Mouse (Mus musculus) neural tube, embryonic 15.5 days (tissue): ENCODE data around the gene Tsnaxip1. TPM values are rescaled to one million over a fixed set of nuclear protein-coding genes. Genes with fewer than 3 reads are reported as not detected.
A peak's percentile ranks its signal among the peaks of the same experiment; 100 is the strongest.

Experiments used
- ATAC-seq: fragments of 200-750 bp; cut with Nextera tagmentation; 2 replicates; pipeline ENCODE4 v1.8.0; 2017; ENCODE audit warnings: mild to moderate bottlenecking, moderate TSS enrichment, moderate library complexity; ENCODE audit not compliant: low FRiP score
- H3K27ac ChIP-seq: fragments of 300-500 bp; sonication (generic); replicated peaks from 2 replicates; pipeline ENCODE4 v1.5.1; 2015; ENCODE audit warnings: mild to moderate bottlenecking, inconsistent platforms
- H3K27me3 ChIP-seq: fragments of 300-500 bp; sonication (generic); replicated peaks from 2 replicates; pipeline ENCODE4 v1.6.1; 2015; ENCODE audit warnings: inconsistent platforms
- H3K36me3 ChIP-seq: fragments of 300-500 bp; sonication (generic); 2 replicates; pipeline ENCODE4 v1.6.1; 2015; ENCODE audit warnings: inconsistent platforms
- H3K4me1 ChIP-seq: fragments of 300-500 bp; sonication (generic); 2 replicates; pipeline ENCODE4 v1.6.1; 2015; ENCODE audit warnings: inconsistent platforms
- H3K4me2 ChIP-seq: fragments of 300-500 bp; sonication (generic); 2 replicates; pipeline ENCODE4 v1.6.1; 2015; ENCODE audit warnings: inconsistent platforms, mild to moderate bottlenecking, moderate library complexity
- H3K4me3 ChIP-seq: fragments of 300-500 bp; sonication (generic); replicated peaks from 2 replicates; pipeline ENCODE4 v1.5.1; 2015; ENCODE audit warnings: mild to moderate bottlenecking, inconsistent platforms
- H3K9ac ChIP-seq: fragments of 300-500 bp; sonication (generic); replicated peaks from 2 replicates; pipeline ENCODE4 v1.6.1; 2015; ENCODE audit warnings: mild to moderate bottlenecking, inconsistent platforms
- H3K9me3 ChIP-seq: fragments of 300-500 bp; sonication (generic); replicated peaks from 2 replicates; pipeline ENCODE4 v1.6.1; 2016; ENCODE audit warnings: inconsistent platforms
- WGBS: fragments of 180-500 bp; shearing (Covaris S2); methylation state at CpG from one replicate; pipeline ENCODE4 v1.1.7; 2015; ENCODE audit warnings: mixed read lengths; 5-methylcytosine and 5-hydroxymethylcytosine counted together
- polyA plus RNA-seq: library from polyadenylated mRNA; unstranded; fragments of >200 nt; fragmentation: Nextera tagmentation; extraction: Ambion mirVana; gene quantifications from 2 replicates; pipeline ENCODE4 v1.2.1, GENCODE M21; 2015

Tsnaxip1 gene
- polyA plus RNA-seq, 1 experiment from 2014 or later = 0.47 TPM

DNA sequence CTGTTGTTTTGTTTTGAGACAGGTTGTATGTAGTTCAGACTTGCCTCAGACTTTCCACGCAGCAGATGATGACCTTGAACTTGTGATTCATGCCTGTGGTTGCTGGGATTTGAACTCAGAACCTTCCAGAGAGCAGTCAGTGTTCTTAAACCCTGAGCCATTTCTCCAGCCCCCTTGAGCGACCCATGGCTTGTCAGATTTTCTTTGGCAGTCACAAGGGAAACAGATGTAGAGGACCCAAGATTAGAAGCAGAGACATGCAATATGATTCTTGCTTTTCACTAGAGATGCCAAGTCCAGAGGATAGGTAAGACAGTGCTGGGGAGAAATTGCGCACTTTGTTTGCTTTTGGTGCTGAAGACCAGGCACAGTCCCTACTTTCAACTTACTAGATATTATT, 25.6 kb downstream of the Tsnaxip1 start, which contains the start of gene Cenpt:
Gene Cenpt (minus strand): TSS at position 101 of the 400 bp plus-strand sequence.
- Histone ChIP-seq H3K9me3 (no peaks in the 10 kb centered on the region), H3K4me1 (peaks cover 35% of the 10 kb centered on the region), H3K4me2 (peak within 1 kb of the TSS; percentile 75; the same call in 1 of the 2 replicates), H3K9ac (no peak within 1 kb of the TSS), H3K27ac (no peak within 1 kb of the TSS), H3K36me3 (peaks cover 12% of the 10 kb centered on the region), H3K27me3 (no peaks in the 10 kb centered on the region), H3K4me3 (peak within 1 kb of the TSS; percentile 74; the same call in 1 of the 2 replicates)
- ATAC-seq = no peak
- WGBS = 90% methylated on average over 3 of the region's 3 CpGs

DNA sequence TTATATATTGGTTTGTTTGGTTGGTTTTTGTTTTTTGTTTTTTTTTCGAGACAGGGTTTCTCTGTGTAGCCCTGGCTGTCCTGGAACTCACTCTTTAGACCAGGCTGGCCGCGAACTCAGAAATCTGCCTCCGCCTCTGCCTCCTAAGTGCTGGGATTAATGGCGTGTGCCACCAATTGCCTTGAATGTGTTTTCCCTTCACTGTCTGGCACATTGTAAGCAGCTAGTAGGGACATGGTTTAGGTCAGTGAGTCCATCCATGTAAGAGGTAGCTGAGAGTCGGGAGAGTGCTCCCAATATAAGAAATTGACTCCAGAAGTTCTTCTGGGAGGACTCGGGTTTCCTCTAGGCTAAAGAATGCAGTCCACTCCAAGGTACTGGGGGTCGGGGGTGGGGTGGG, 26.8 kb downstream of the Tsnaxip1 start:
- Histone ChIP-seq H3K4me3 (peak overlapping the region; percentile 86), H3K9ac (no peak overlapping the region; the same call in 1 of the 2 replicates), H3K9me3 (no peaks in the 10 kb centered on the region), H3K36me3 (peaks cover 4% of the 10 kb centered on the region; the same call in 1 of the 2 replicates), H3K4me1 (peaks cover 46% of the 10 kb centered on the region), H3K4me2 (peak overlapping the region; percentile 85), H3K27ac (peak overlapping the region; percentile 66), H3K27me3 (no peaks in the 10 kb centered on the region)
- WGBS = 29% methylated on average over 8 of the region's 8 CpGs
- ATAC-seq = peak; percentile 14

DNA sequence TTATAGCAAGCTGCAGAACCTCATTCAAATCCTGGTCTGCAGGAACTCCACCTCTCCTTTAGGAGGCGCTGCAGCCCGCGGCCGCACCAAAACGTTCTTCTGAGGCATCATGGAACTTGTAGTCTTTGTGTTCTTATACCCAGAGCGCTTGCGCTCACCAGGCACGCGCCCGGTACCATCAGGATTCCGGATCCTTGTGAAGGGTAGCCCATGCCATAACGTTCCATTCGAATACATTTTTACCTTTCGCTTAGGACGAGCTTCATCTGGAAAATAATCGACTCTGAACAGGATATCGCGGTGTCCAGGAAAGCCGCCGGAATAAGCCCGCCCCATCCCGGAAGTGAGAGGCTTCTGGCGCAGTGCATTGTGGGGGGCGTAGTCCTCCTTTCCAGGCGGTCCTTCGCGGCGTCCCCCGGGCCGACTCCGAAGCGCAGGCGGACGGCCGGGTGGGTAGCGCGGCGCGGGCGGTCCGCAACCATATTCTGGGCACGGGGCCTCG, 27.2 kb downstream of the Tsnaxip1 start, which contains the start of gene Thap11:
Gene Thap11 (plus strand): TSS at position 418 of the 502 bp plus-strand sequence.
- Histone ChIP-seq H3K27me3 (no peaks in the 10 kb centered on the region), H3K4me1 (peaks cover 50% of the 10 kb centered on the region), H3K9ac (peak within 1 kb of the TSS; percentile 63), H3K27ac (peak within 1 kb of the TSS; percentile 89), H3K9me3 (no peaks in the 10 kb centered on the region), H3K4me2 (peak within 1 kb of the TSS; percentile 85), H3K4me3 (peak within 1 kb of the TSS; percentile 86), H3K36me3 (peaks cover 4% of the 10 kb centered on the region; the same call in 1 of the 2 replicates)
- WGBS = under 1% methylated on average over 43 of the region's 43 CpGs
- ATAC-seq = peak; percentile 91

DNA sequence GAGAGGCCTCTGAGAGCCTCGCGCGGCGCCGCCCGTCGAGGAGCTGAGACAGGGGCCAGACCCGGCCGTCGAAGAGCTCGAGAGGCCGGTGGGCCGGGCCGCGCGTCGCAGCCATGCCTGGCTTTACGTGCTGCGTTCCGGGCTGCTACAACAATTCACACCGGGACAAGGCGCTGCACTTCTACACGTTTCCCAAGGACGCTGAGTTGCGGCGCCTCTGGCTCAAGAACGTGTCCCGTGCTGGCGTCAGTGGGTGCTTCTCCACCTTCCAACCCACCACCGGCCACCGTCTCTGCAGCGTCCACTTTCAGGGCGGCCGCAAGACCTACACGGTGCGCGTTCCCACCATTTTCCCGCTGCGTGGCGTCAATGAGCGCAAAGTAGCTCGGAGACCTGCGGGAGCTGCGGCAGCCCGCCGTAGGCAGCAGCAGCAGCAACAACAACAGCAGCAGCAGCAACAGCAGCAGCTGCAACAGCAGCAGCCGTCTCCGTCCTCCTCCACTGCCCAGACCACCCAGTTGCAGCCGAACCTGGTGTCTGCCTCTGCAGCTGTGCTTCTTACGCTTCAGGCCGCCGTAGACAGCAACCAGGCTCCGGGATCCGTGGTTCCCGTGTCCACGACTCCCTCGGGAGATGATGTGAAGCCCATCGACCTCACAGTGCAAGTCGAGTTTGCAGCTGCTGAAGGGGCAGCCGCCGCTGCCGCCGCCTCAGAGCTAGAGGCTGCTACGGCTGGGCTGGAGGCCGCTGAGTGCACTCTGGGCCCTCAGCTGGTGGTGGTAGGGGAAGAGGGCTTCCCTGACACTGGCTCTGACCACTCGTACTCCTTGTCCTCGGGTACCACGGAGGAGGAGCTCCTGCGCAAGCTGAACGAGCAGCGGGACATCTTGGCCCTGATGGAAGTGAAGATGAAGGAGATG, 28.0 kb downstream of the Tsnaxip1 start:
- under 1% methylated on average over 70 of the region's 71 CpGs for WGBS
- Histone ChIP-seq H3K4me3 (peak overlapping the region; percentile 86), H3K9me3 (no peaks in the 10 kb centered on the region), H3K4me1 (peaks cover 51% of the 10 kb centered on the region), H3K9ac (peak overlapping the region; percentile 63), H3K4me2 (peak overlapping the region; percentile 85), H3K27ac (peak overlapping the region; percentile 89), H3K36me3 (peaks cover 4% of the 10 kb centered on the region; the same call in 1 of the 2 replicates), H3K27me3 (no peaks in the 10 kb centered on the region)
- peak; percentile 48 for ATAC-seq

DNA sequence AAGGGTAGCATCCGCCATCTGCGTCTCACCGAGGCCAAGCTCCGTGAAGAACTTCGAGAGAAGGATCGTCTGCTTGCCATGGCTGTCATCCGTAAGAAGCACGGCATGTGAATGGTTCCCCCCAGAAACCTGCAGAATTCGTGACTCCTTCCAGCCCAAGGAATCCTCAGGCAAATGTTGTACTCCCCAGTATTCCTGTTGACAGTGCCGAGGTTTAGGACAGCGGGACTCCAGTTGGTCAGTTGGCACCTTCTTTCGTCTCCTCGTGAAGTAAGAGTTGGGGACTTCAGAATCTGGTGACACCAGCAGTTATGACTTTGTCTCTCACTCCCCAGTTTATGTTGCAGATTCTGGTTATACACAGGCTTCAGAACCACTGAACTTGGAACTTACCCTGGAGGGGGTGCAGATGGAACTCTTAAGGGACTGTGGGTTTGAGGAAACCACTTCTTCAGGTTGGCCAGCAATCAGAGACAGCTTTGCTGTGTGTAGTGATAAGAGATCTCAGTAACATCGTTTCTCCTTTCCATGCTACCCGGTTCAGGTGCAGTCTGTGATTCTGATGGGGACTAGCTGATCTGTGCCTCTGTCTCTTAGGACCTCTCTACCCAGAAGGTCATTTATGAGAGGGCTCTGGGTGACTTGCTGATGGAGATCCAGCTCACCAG, 28.8 kb downstream of the Tsnaxip1 start:
- H3K9ac ChIP-seq = peak overlapping the region; percentile 63
- H3K9me3 ChIP-seq = no peaks in the 10 kb centered on the region
- H3K27ac ChIP-seq = peak overlapping the region; percentile 89
- H3K4me3 ChIP-seq = peak overlapping the region; percentile 86
- 24% methylated on average over 15 of the region's 15 CpGs for WGBS
- peak overlapping the region; percentile 85 for H3K4me2 ChIP-seq
- ATAC-seq = no peak
- peaks cover 4% of the 10 kb centered on the region; the same call in 1 of the 2 replicates for H3K36me3 ChIP-seq
- peaks cover 48% of the 10 kb centered on the region for H3K4me1 ChIP-seq
- no peaks in the 10 kb centered on the region for H3K27me3 ChIP-seq

DNA sequence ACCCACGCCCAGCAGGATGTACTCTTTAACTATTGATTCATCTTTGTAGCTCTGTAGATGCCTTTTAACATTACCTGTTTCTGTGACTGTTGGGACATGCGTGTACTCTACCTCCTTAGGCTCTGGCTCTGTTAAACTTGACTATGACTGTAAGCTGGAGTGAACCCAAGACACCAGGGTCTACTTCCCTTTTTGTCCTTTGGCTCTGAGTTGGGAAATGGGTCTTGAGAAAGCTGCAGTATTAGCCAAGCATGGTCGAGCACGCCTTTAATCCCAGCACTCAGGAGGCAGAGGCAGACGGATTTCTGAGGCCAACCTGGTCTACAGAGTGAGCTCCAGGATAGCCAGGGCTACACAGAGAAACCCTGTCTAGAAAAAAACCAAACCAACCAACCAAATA, 31.0 kb downstream of the Tsnaxip1 start:
- Histone ChIP-seq H3K9ac (no peak overlapping the region), H3K36me3 (peaks cover 4% of the 10 kb centered on the region; the same call in 1 of the 2 replicates), H3K27me3 (no peaks in the 10 kb centered on the region), H3K9me3 (no peaks in the 10 kb centered on the region), H3K27ac (no peak overlapping the region), H3K4me1 (peaks cover 67% of the 10 kb centered on the region), H3K4me2 (no peak overlapping the region), H3K4me3 (no peak overlapping the region)
- no peak for ATAC-seq
- WGBS = 92% methylated on average over 5 of the region's 5 CpGs

DNA sequence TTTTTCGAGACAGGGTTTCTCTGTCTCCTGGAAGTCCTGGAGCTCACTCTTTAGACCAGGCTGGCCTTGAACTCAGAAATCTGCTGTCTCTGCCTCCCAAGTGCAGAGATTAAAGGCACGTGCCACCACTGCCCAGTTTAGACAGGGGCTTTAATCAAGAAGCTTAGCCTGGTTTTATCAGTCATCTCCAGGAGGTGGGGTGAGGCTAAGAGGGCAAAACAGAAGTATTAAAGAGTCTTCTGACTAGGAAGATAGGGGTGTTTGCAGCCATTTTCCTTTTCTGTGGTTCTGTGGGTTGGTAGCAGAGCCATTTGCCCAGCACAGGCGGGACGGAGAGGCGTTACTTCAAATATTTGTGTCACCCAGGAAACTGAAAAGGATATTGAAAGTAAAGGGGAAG, 31.8 kb downstream of the Tsnaxip1 start:
- no peak for ATAC-seq
- WGBS = 88% methylated on average over 5 of the region's 5 CpGs
- no peaks in the 10 kb centered on the region for H3K9me3 ChIP-seq
- H3K27me3 ChIP-seq = no peaks in the 10 kb centered on the region
- H3K4me2 ChIP-seq = peak overlapping the region; percentile 74
- H3K27ac ChIP-seq = peak overlapping the region; percentile 93
- H3K36me3 ChIP-seq = peaks cover 4% of the 10 kb centered on the region; the same call in 1 of the 2 replicates
- no peak overlapping the region for H3K4me3 ChIP-seq
- peaks cover 73% of the 10 kb centered on the region for H3K4me1 ChIP-seq
- H3K9ac ChIP-seq = no peak overlapping the region

DNA sequence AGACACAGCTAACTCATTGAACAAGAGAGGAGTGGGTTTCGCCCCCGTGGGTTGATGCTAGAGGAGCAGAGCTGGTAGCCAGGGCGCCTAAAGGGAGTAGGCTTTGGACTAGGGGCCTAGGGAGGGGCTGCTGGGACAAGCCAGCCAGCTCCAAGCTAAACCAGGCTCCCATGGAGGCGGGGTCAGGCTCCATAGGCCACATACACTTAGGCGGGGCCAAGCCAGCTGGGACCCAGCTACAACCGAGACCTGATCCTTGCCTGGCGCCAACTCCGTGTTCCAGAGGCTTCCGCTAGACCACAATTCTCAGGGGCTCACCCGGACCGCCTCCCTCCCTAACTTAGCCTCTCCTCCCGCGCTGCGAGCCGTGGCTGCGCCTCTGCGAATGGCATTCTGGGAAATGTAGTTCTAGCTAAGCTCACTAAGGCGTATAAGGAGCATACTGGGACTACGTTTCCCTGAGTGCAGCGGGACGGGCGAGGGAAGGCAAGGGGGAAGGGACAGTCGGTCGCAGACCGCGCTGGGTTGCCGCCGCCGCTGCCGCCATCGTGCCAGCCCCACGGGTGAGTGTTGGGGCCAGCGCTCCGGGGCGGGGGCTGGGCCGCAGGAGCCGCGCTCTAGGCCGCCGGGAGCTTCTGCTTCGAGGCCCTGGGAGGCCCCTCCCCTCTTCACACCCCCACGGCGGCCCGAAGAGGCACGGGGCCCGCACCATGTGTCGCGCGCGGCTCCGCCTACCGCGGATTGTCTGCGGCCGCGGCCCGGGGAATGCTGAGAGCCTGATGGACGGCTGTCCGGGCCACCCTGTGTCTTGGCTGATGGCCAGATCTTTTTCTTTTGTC, 32.8 kb downstream of the Tsnaxip1 start, which contains the start of gene Nutf2:
Gene Nutf2 (plus strand): TSS at position 438 of the 839 bp plus-strand sequence.
- under 1% methylated on average over 54 of the region's 59 CpGs for WGBS
- Histone ChIP-seq H3K36me3 (peaks cover 4% of the 10 kb centered on the region; the same call in 1 of the 2 replicates), H3K9ac (peak within 1 kb of the TSS; percentile 97), H3K9me3 (no peaks in the 10 kb centered on the region), H3K4me2 (peak within 1 kb of the TSS; percentile 74), H3K27me3 (no peaks in the 10 kb centered on the region), H3K4me3 (peak within 1 kb of the TSS; percentile 95), H3K4me1 (peaks cover 73% of the 10 kb centered on the region), H3K27ac (peak within 1 kb of the TSS; percentile 93)
- peak; percentile 96 for ATAC-seq

DNA sequence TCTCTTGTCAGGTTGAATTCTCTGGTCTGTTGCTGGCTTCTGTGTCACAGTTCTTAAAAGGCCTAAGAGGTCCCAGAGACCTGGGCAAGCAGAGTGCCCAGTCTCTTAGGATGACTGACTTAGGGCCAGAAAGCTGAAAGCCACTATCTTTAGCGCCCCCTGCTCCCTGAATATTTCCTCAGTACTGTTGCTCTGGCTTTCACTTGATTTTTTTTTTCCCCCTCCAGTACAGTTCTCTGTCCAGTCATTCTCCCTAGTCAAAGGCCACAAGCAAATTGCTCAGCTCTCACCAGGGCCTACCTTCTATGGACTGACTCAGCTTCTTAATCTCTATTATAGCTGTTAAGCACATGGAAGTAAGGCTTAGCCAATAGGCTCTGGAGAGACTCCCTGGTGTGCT, 34.4 kb downstream of the Tsnaxip1 start:
- Histone ChIP-seq H3K9me3 (no peaks in the 10 kb centered on the region), H3K36me3 (peaks cover 13% of the 10 kb centered on the region), H3K4me1 (peaks cover 61% of the 10 kb centered on the region), H3K27me3 (no peaks in the 10 kb centered on the region), H3K27ac (no peak overlapping the region), H3K4me2 (peak overlapping the region; percentile 74), H3K9ac (peak overlapping the region; percentile 97), H3K4me3 (peak overlapping the region; percentile 95)
- ATAC-seq = no peak
- WGBS = 4% methylated on average over 1 of the region's 1 CpGs

DNA sequence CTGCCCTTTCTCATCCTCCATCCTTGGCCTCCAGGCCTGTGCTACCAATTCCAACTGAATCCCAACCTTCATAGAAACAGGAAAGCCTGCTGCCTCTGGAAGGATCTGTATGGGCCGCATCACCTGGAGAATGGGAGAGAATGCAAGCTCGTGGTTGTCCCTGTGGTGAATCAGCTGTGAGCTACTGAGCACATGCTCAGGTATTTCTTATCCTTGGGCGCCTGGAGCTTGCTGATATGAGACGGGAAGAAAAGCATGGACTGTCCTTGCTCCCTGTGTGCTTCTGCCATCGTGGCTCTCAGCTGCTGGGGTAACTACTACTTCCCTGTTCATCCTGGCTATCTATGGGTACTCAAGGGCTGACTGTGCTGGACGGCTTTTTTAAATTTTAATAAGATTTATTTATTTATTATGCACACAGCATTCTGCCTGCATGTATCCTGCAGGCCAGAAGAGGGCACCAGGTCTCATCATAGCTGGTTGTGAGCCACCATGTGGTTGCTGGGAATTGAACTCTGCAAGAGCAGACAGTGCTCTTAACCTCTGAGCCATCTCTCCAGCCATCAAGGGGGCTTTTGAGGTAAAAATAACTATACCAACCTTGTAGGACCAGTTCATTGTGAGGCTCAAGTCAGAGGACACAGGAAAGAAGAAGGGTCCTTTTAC, 39.0 kb downstream of the Tsnaxip1 start:
- Histone ChIP-seq H3K4me1 (peaks cover 26% of the 10 kb centered on the region), H3K9me3 (no peaks in the 10 kb centered on the region), H3K27me3 (no peaks in the 10 kb centered on the region), H3K27ac (no peak overlapping the region), H3K9ac (no peak overlapping the region), H3K4me3 (no peak overlapping the region), H3K36me3 (peaks cover 40% of the 10 kb centered on the region), H3K4me2 (no peak overlapping the region)
- no peak for ATAC-seq
- WGBS = 84% methylated on average over 6 of the region's 6 CpGs
